Mouse (Mus musculus) naive thymus-derived CD4-positive, alpha-beta T cell, adult 5 months (primary cell): Measurements from ENCODE around the gene Sdr16c6. TPM values are rescaled to one million over a fixed set of nuclear protein-coding genes. Genes with fewer than 3 reads are reported as not detected.

Experiments
- polyA plus RNA-seq: library from polyadenylated mRNA; unstranded; fragments of 100-300 nt; shearing (Covaris generic); gene quantifications from one replicate; pipeline ENCODE4 v1.2.1, GENCODE M21; 2017

Gene Sdr16c6
- not detected for polyA plus RNA-seq

DNA sequence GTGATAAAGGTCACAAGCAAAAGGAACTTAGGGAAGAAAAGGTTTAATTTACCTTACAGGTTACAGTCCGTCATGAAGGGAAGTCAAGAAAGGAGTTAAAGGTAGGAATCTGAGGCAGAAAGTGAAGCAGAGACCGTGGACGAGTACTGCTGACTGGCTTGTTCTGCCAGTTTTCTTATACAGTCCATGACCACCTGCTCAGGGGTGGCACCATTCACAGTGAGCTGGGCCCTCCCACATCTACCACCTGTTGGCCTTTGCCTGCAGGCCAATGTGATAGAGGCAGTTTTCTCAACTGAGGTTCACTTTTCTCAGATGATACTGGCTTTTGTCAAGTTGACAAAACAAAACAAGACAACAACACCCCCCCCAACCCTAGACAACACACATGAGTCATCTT lies at the start of gene Sdr16c6:
Gene Sdr16c6 (minus strand): TSS at position 151 of the 400 bp plus-strand sequence.

Other genes with a start within 250 kb of the Sdr16c6 start
- gene Gm11808, start 103.9 kb downstream of the Sdr16c6 start, polyA plus RNA-seq = 1,299 TPM